In genomic region chr4:150219501-150220292, GRCm38 (mm10) we compare ENCODE assay signal across 9 mouse cellular contexts. TPM values are rescaled to one million over a fixed set of nuclear protein-coding genes. Genes with fewer than 3 reads are reported as not detected.
DNase-seq lines count a peak whose midpoint lies in the region; ATAC-seq and TF ChIP-seq lines count a peak whose summit lies in the region.
"Had no signal": no experiment of that assay in that cellular context is flagged by ENCODE, and none has a peak within 500 bp of the region (broad histone marks: within the 10 kb centered on the region; RNA-seq: fewer than 3 reads in every experiment).

No protein-coding gene starts in this region.

- no peak overlapping the region for H3K9ac ChIP-seq in hindbrain, embryonic 13.5 days

- H3K4me1 ChIP-seq in hindbrain, embryonic 10.5 days (replicated peaks): peaks cover 17% of the 10 kb centered on the region
- no peaks in the 10 kb centered on the region; the same call in 1 of the 2 replicates for H3K4me1 ChIP-seq in hindbrain, embryonic 13.5 days (replicated peaks)
- peaks cover 39% of the 10 kb centered on the region for H3K4me1 ChIP-seq in G1E (ENCODE audit: insufficient read depth, low read depth, low read length)
- H3K4me1 ChIP-seq in cortical plate, adult 2 months (ENCODE audit: control insufficient read depth, insufficient read depth, low read length): no peaks in the 10 kb centered on the region
- H3K4me1 ChIP-seq in limb, embryonic 10.5 days: peaks cover 16% of the 10 kb centered on the region

- H3K36me3 ChIP-seq in hindbrain, embryonic 10.5 days: no peaks in the 10 kb centered on the region
- no peaks in the 10 kb centered on the region for H3K36me3 ChIP-seq in hindbrain, embryonic 13.5 days
- H3K36me3 ChIP-seq in G1E (replicated peaks): no peaks in the 10 kb centered on the region
- no peaks in the 10 kb centered on the region for H3K36me3 ChIP-seq in limb, embryonic 10.5 days

- H3K27me3 ChIP-seq in hindbrain, embryonic 10.5 days (ENCODE audit: insufficient read depth, poor library complexity, severe bottlenecking): peaks cover 15% of the 10 kb centered on the region; the same call in 1 of the 2 replicates
- 0 out of 2 replicates have a peak, but pooled peaks cover 2% of the 10 kb centered on the region for H3K27me3 ChIP-seq in hindbrain, embryonic 13.5 days
- H3K27me3 ChIP-seq in G1E (ENCODE audit: insufficient read depth, low read length): peaks cover 13% of the 10 kb centered on the region
- H3K27me3 ChIP-seq in limb, embryonic 10.5 days (ENCODE audit: low read depth, poor library complexity, severe bottlenecking): no peaks in the 10 kb centered on the region

- no peaks in the 10 kb centered on the region for H3K9me3 ChIP-seq in hindbrain, embryonic 10.5 days
- no peaks in the 10 kb centered on the region for H3K9me3 ChIP-seq in hindbrain, embryonic 13.5 days
- no peaks in the 10 kb centered on the region for H3K9me3 ChIP-seq in G1E (replicated peaks)
- H3K9me3 ChIP-seq in limb, embryonic 10.5 days (replicated peaks): no peaks in the 10 kb centered on the region

- no peak for ATAC-seq in hindbrain, embryonic 13.5 days (ENCODE audit: low FRiP score)
- ATAC-seq in G1E (ENCODE audit: extremely low read depth, insufficient number of reproducible peaks, low FRiP score, poor library complexity, severe bottlenecking): no peak; the same call in 1 of the 2 replicates

- no peak overlapping the region for H3K4me2 ChIP-seq in hindbrain, embryonic 13.5 days

- peak; percentile 59 for DNase-seq in hindbrain, embryonic 10.5 days (ENCODE audit: low spot score)
- DNase-seq in 416B (ENCODE audit: low read depth) (peak; percentile 79), G1E (ENCODE audit: low spot score) (no peak)
- DNase-seq in limb, embryonic 10.5 days (ENCODE audit: low spot score): peak; percentile 70
- peak; percentile 77 for DNase-seq in naive thymus-derived CD4-positive, alpha-beta T cell, adult 2 months (ENCODE audit: low read depth)
- DNase-seq in frontal cortex, postnatal 14 days (ENCODE audit: low spot score in 2 of 2): no peak

- no peak overlapping the region for H3K4me3 ChIP-seq in hindbrain, embryonic 10.5 days
- no peak overlapping the region for H3K4me3 ChIP-seq in hindbrain, embryonic 13.5 days
- H3K4me3 ChIP-seq in G1E (ENCODE audit: low read depth, low read length): no peak overlapping the region
- no peak overlapping the region for H3K4me3 ChIP-seq in cortical plate, adult 2 months (ENCODE audit: insufficient read depth, low read length)
- no peak overlapping the region for H3K4me3 ChIP-seq in limb, embryonic 10.5 days

- no peak overlapping the region for H3K27ac ChIP-seq in hindbrain, embryonic 10.5 days
- no peak overlapping the region for H3K27ac ChIP-seq in hindbrain, embryonic 13.5 days
- H3K27ac ChIP-seq in cortical plate, adult 2 months (ENCODE audit: insufficient read depth, low read length): no peak overlapping the region
- no peak overlapping the region for H3K27ac ChIP-seq in limb, embryonic 10.5 days

- peak; percentile 38; the same call in 1 of the 2 replicates for TF ChIP-seq CTCF in G1E (IDR thresholded peaks at IDR 0.05; ENCODE audit: low read depth, low read length)
- peak; percentile 76 for TF ChIP-seq CTCF in cortical plate, adult 2 months (IDR thresholded peaks at IDR 0.05; ENCODE audit: extremely low read depth, insufficient read depth, low read length)

- WGBS in hindbrain, embryonic 10.5 days: 78% methylated on average over 9 of the region's 9 CpGs
- WGBS in hindbrain, embryonic 13.5 days: 77% methylated on average over 9 of the region's 9 CpGs
- 80% methylated on average over 9 of the region's 9 CpGs for WGBS in limb, embryonic 10.5 days

- no peak for TF ChIP-seq POLR2A in cortical plate, adult 2 months (IDR thresholded peaks at IDR 0.05; ENCODE audit: extremely low read depth, insufficient read depth, low read length)

RNA-seq across cellular contexts. Expression of gene Eno1, which starts 16.8 kb away (rescaled TPM):
- polyA plus RNA-seq in hindbrain, embryonic 10.5 days (2016; fragmentation: Nextera tagmentation; extraction: Ambion mirVana): 2,517 and 3,327 TPM in 2 replicates
- 1,025 and 1,119 TPM in 2 replicates for polyA plus RNA-seq in hindbrain, embryonic 13.5 days (2015; fragmentation: Nextera tagmentation; extraction: Ambion mirVana)
- total RNA-seq in G1E (2014; fragmentation: Nextera tagmentation): 705 and 806 TPM in 2 replicates
- total RNA-seq in G1E (2017): 688 and 864 TPM in 2 replicates
- 1,261 and 1,939 TPM in 2 replicates for polyA plus RNA-seq in G1E (2012)
- polyA plus RNA-seq in cortical plate, adult 2 months (2012; rRNA removed): 902 and 906 TPM in 2 replicates
- polyA plus RNA-seq in limb, embryonic 10.5 days (2016; fragmentation: Nextera tagmentation; extraction: Ambion mirVana): 3,103 and 4,103 TPM in 2 replicates

RNA-seq across cellular contexts. Expression of gene Car6, which starts 18.6 kb away (rescaled TPM):
- polyA plus RNA-seq in hindbrain, embryonic 10.5 days (2016; fragmentation: Nextera tagmentation; extraction: Ambion mirVana): 0.14 TPM in 1 of 2 replicates, not detected in the other
- polyA plus RNA-seq in hindbrain, embryonic 13.5 days (2015; fragmentation: Nextera tagmentation; extraction: Ambion mirVana): not detected in 2 replicates
- not detected in 2 replicates for total RNA-seq in G1E (2014; fragmentation: Nextera tagmentation)
- total RNA-seq in G1E (2017): not detected in 2 replicates
- not detected in 2 replicates for polyA plus RNA-seq in G1E (2012)
- polyA plus RNA-seq in cortical plate, adult 2 months (2012; rRNA removed): not detected in 2 replicates
- not detected in 2 replicates for polyA plus RNA-seq in limb, embryonic 10.5 days (2016; fragmentation: Nextera tagmentation; extraction: Ambion mirVana)
- total RNA-seq: left cerebral cortex, postnatal 10 days had no signal

Comparison
In these comparisons a context has a peak if more than half of its experiments do, and no peak if none do; other contexts are left out.
1. DNase-seq: peak in hindbrain, embryonic 10.5 days (single experiment), 416B (single experiment), limb, embryonic 10.5 days (single experiment) and naive thymus-derived CD4-positive, alpha-beta T cell, adult 2 months (single experiment); none in G1E (single experiment) and frontal cortex, postnatal 14 days (0 of 2).